Mouse (Mus musculus): ENCODE measurements around the gene Pax6. TPM values are rescaled to one million over a fixed set of nuclear protein-coding genes. Genes with fewer than 3 reads are reported as not detected.

Gene Pax6
- total RNA-seq, 2 experiments from 2014 or later = 0.35 TPM; not detected in 1

GRCm38 (mm10) chr2:105670731-105671095 is 2.0 kb downstream of the Pax6 start:
- no peak for DNase-seq
- intact Hi-C loops (cut with DNase I; ENCODE audit: low total_unique reads) = no loop called here

GRCm38 (mm10) chr2:105671116-105671797 is 2.6 kb downstream of the Pax6 start:
- intact Hi-C loops (cut with DNase I; ENCODE audit: low total_unique reads) = no loop called here
- DNase-seq = no peak

GRCm38 (mm10) chr2:105671798-105672595 is 3.3 kb downstream of the Pax6 start:
- intact Hi-C loops (cut with DNase I; ENCODE audit: low total_unique reads) = no loop called here
- DNase-seq = no peak

GRCm38 (mm10) chr2:105672596-105672960 is 3.9 kb downstream of the Pax6 start:
- no peak for DNase-seq
- intact Hi-C loops (cut with DNase I; ENCODE audit: low total_unique reads) = no loop called here

GRCm38 (mm10) chr2:105673054-105673453 is 4.4 kb downstream of the Pax6 start:
- intact Hi-C loops (cut with DNase I; ENCODE audit: low total_unique reads) = no loop called here
- DNase-seq = no peak

- intact Hi-C loops (cut with DNase I; ENCODE audit: low total_unique reads) = no loop called here
- peak; percentile 59 for DNase-seq
These were observed 4.9 kb downstream of the Pax6 start for GRCm38 (mm10) chr2:105673631-105674060.

GRCm38 (mm10) chr2:105674061-105674874 is 5.6 kb downstream of the Pax6 start:
- intact Hi-C loops (cut with DNase I; ENCODE audit: low total_unique reads) = no loop called here
- DNase-seq = no peak

GRCm38 (mm10) chr2:105674875-105675729 is 6.4 kb downstream of the Pax6 start:
- DNase-seq = no peak
- intact Hi-C loops (cut with DNase I; ENCODE audit: low total_unique reads) = no loop called here

- intact Hi-C loops (cut with DNase I; ENCODE audit: low total_unique reads) = no loop called here
- no peak for DNase-seq
These were observed 7.0 kb downstream of the Pax6 start for GRCm38 (mm10) chr2:105675730-105676079.

- intact Hi-C loops (cut with DNase I; ENCODE audit: low total_unique reads) = no loop called here
- DNase-seq = peak; percentile 56
These were observed 7.6 kb downstream of the Pax6 start for GRCm38 (mm10) chr2:105676080-105676908.

GRCm38 (mm10) chr2:105676909-105677433 is 8.3 kb downstream of the Pax6 start:
- intact Hi-C loops (cut with DNase I; ENCODE audit: low total_unique reads) = no loop called here

GRCm38 (mm10) chr2:105677434-105678105 is 8.9 kb downstream of the Pax6 start:
- intact Hi-C loops (cut with DNase I; ENCODE audit: low total_unique reads) = no loop called here
- no peak for DNase-seq

More at GRCm38 (mm10) chr2:105676909-105677433, 8.3 kb downstream of the Pax6 start:
- no peak for DNase-seq

- no peak for DNase-seq
- intact Hi-C loops (cut with DNase I; ENCODE audit: low total_unique reads) = no loop called here
These were observed 9.6 kb downstream of the Pax6 start for GRCm38 (mm10) chr2:105678306-105678705.

- no peak for DNase-seq
- intact Hi-C loops (cut with DNase I; ENCODE audit: low total_unique reads) = no loop called here
These were observed 10.2 kb downstream of the Pax6 start for GRCm38 (mm10) chr2:105678880-105679321.

- intact Hi-C loops (cut with DNase I; ENCODE audit: low total_unique reads) = no loop called here
- DNase-seq = no peak
These were observed 10.6 kb downstream of the Pax6 start for GRCm38 (mm10) chr2:105679331-105679730.

GRCm38 (mm10) chr2:105680146-105680998 is 11.7 kb downstream of the Pax6 start:
- no peak for DNase-seq
- intact Hi-C loops (cut with DNase I; ENCODE audit: low total_unique reads) = no loop called here

All from gastrocnemius, postnatal 14 days (tissue).